Mouse (Mus musculus): ENCODE measurements at regions not wholly inside any gene's neighbourhood (a gene's known extent, or its start where the extent isn't known, plus 50 kb on each side); places are given as distances from the start of the nearest gene placed in this dataset.

GRCm38 (mm10) chr8:89211931-89212330 is 168.0 kb upstream of the Sall1 start:
- no peak for DNase-seq (ENCODE audit: low read depth, low spot score)

GRCm38 (mm10) chr8:89210684-89211083 is 166.7 kb upstream of the Sall1 start:
- DNase-seq (ENCODE audit: low read depth, low spot score): no peak

GRCm38 (mm10) chr8:89207891-89208290 is 163.9 kb upstream of the Sall1 start:
- DNase-seq (ENCODE audit: low read depth, low spot score): no peak

GRCm38 (mm10) chr8:89202484-89203096 is 158.6 kb upstream of the Sall1 start:
- DNase-seq (ENCODE audit: low read depth, low spot score): no peak

GRCm38 (mm10) chr8:89200301-89200700 is 156.3 kb upstream of the Sall1 start:
- DNase-seq (ENCODE audit: low read depth, low spot score): no peak

GRCm38 (mm10) chr8:89185314-89185713 is 141.4 kb upstream of the Sall1 start:
- no peak for DNase-seq (ENCODE audit: low read depth, low spot score)

- DNase-seq (ENCODE audit: low read depth, low spot score): no peak
Observed at GRCm38 (mm10) chr8:89175631-89176030, 131.7 kb upstream of the Sall1 start.

- DNase-seq (ENCODE audit: low read depth, low spot score): no peak
Observed at GRCm38 (mm10) chr8:89171561-89171960, 127.6 kb upstream of the Sall1 start.

- DNase-seq (ENCODE audit: low read depth, low spot score): no peak
Observed at GRCm38 (mm10) chr8:89169484-89169883, 125.5 kb upstream of the Sall1 start.

- DNase-seq (ENCODE audit: low read depth, low spot score): no peak
Observed at GRCm38 (mm10) chr8:89167026-89167425, 123.1 kb upstream of the Sall1 start.

GRCm38 (mm10) chr8:89156909-89157308 is 112.9 kb upstream of the Sall1 start:
- no peak for DNase-seq (ENCODE audit: low read depth, low spot score)

GRCm38 (mm10) chr8:89153605-89154004 is 109.6 kb upstream of the Sall1 start:
- no peak for DNase-seq (ENCODE audit: low read depth, low spot score)

GRCm38 (mm10) chr8:89152867-89153595 is 109.1 kb upstream of the Sall1 start:
- DNase-seq (ENCODE audit: low read depth, low spot score): no peak

- no peak for DNase-seq (ENCODE audit: low read depth, low spot score)
Observed at GRCm38 (mm10) chr8:89152331-89152730, 108.4 kb upstream of the Sall1 start.

GRCm38 (mm10) chr8:89150952-89151351 is 107.0 kb upstream of the Sall1 start:
- no peak for DNase-seq (ENCODE audit: low read depth, low spot score)

GRCm38 (mm10) chr8:89141529-89142235 is 97.7 kb upstream of the Sall1 start:
- no peak for DNase-seq (ENCODE audit: low read depth, low spot score)

GRCm38 (mm10) chr8:89139876-89140275 is 95.9 kb upstream of the Sall1 start:
- no peak for DNase-seq (ENCODE audit: low read depth, low spot score)

GRCm38 (mm10) chr8:89138416-89139125 is 94.6 kb upstream of the Sall1 start:
- DNase-seq (ENCODE audit: low read depth, low spot score): no peak

- no peak for DNase-seq (ENCODE audit: low read depth, low spot score)
Observed at GRCm38 (mm10) chr8:89134581-89135484, 90.9 kb upstream of the Sall1 start.

GRCm38 (mm10) chr8:89134058-89134457 is 90.1 kb upstream of the Sall1 start:
- no peak for DNase-seq (ENCODE audit: low read depth, low spot score)

- no peak for DNase-seq (ENCODE audit: low read depth, low spot score)
Observed at GRCm38 (mm10) chr8:89121051-89121450, 77.1 kb upstream of the Sall1 start.
